Mouse (Mus musculus) ovary, postnatal 36 days (tissue): Measurements from ENCODE around the gene Efcab3.
"Not testable (repeated sequence)": the region's sequence is repeated elsewhere in the genome, so short reads cannot be mapped to it uniquely, and the experiment has no call there.

Experiments used
- DNase-seq: peaks from one replicate; pipeline ENCODE4 v3.0.0; 2022; ENCODE audit warnings: low spot score, mixed read lengths

Gene Efcab3

GRCm38 (mm10) chr11:105063292-105063691, at the start of gene Efcab3:
TSS of gene Efcab3 (plus strand) at chr11:105063592.
- DNase-seq = no peak

GRCm38 (mm10) chr11:105021071-105021470, 42.3 kb upstream of the Efcab3 start:
- DNase-seq = no peak

- DNase-seq = peak; percentile 7
Measured at GRCm38 (mm10) chr11:105028744-105029348, 34.5 kb upstream of the Efcab3 start.

GRCm38 (mm10) chr11:105029525-105029924, 33.9 kb upstream of the Efcab3 start:
- DNase-seq = no peak

- DNase-seq = no peak
Measured at GRCm38 (mm10) chr11:105030229-105030628, 33.2 kb upstream of the Efcab3 start.

GRCm38 (mm10) chr11:105031103-105031502, 32.3 kb upstream of the Efcab3 start:
- no peak for DNase-seq

GRCm38 (mm10) chr11:105035081-105035480, 28.3 kb upstream of the Efcab3 start:
- no peak for DNase-seq

GRCm38 (mm10) chr11:105112448-105112847, 49.1 kb downstream of the Efcab3 start:
- DNase-seq = not testable (repeated sequence)

GRCm38 (mm10) chr11:105117814-105118213, 54.4 kb downstream of the Efcab3 start:
- DNase-seq = no peak

- no peak for DNase-seq
Measured at GRCm38 (mm10) chr11:105120551-105121061, 57.2 kb downstream of the Efcab3 start.

GRCm38 (mm10) chr11:105121792-105122191, 58.4 kb downstream of the Efcab3 start:
- DNase-seq = not testable (repeated sequence)

GRCm38 (mm10) chr11:105123986-105124385, 60.6 kb downstream of the Efcab3 start:
- DNase-seq = no peak

- peak; percentile 80 for DNase-seq
Measured at GRCm38 (mm10) chr11:105125735-105126519, 62.5 kb downstream of the Efcab3 start, which contains the start of gene Mettl2. TSS of gene Mettl2 (plus strand) at chr11:105126425.

GRCm38 (mm10) chr11:105126520-105127029, 63.2 kb downstream of the Efcab3 start:
- no peak for DNase-seq

- DNase-seq = no peak
Measured at GRCm38 (mm10) chr11:105135692-105136091, 72.3 kb downstream of the Efcab3 start.

- not testable (repeated sequence) for DNase-seq
Measured at GRCm38 (mm10) chr11:105137255-105137654, 73.9 kb downstream of the Efcab3 start.

- not testable (repeated sequence) for DNase-seq
Measured at GRCm38 (mm10) chr11:105140512-105140911, 77.1 kb downstream of the Efcab3 start.

- DNase-seq = no peak
Measured at GRCm38 (mm10) chr11:105141115-105141514, 77.7 kb downstream of the Efcab3 start.

GRCm38 (mm10) chr11:105143564-105143963, 80.2 kb downstream of the Efcab3 start:
- no peak for DNase-seq

- DNase-seq = no peak
Measured at GRCm38 (mm10) chr11:105144084-105144483, 80.7 kb downstream of the Efcab3 start.

- no peak for DNase-seq
Measured at GRCm38 (mm10) chr11:105144508-105145210, 81.3 kb downstream of the Efcab3 start.

GRCm38 (mm10) chr11:105145211-105145610, 81.8 kb downstream of the Efcab3 start:
- DNase-seq = no peak
